Mouse (Mus musculus) liver, embryonic 12.5 days (tissue): ENCODE data around the gene Gpkow. TPM values are rescaled to one million over a fixed set of nuclear protein-coding genes. Genes with fewer than 3 reads are reported as not detected.

Experiments used
- ATAC-seq: fragments of 200-750 bp; cut with Nextera tagmentation; 2 replicates; pipeline ENCODE4 v1.8.0; 2017; ENCODE audit warnings: moderate number of reproducible peaks, mild to moderate bottlenecking, moderate library complexity
- H3K27ac ChIP-seq: fragments of 300-500 bp; sonication (generic); 2 replicates; pipeline ENCODE4 v1.5.1; 2016; ENCODE audit warnings: mild to moderate bottlenecking
- H3K27me3 ChIP-seq: fragments of 300-500 bp; sonication (generic); replicated peaks from 2 replicates; pipeline ENCODE4 v1.6.1; 2016; ENCODE audit warnings: mild to moderate bottlenecking, moderate library complexity
- H3K36me3 ChIP-seq: fragments of 300-500 bp; sonication (generic); 2 replicates; pipeline ENCODE4 v1.6.1; 2016; ENCODE audit warnings: mild to moderate bottlenecking, moderate library complexity
- H3K4me1 ChIP-seq: fragments of 300-500 bp; sonication (generic); 2 replicates; pipeline ENCODE4 v1.6.1; 2016
- H3K4me2 ChIP-seq: fragments of 300-500 bp; sonication (generic); 2 replicates; pipeline ENCODE4 v1.6.1; 2016; ENCODE audit warnings: mild to moderate bottlenecking, moderate library complexity
- H3K4me3 ChIP-seq: fragments of 300-500 bp; sonication (generic); 2 replicates; pipeline ENCODE4 v1.5.1; 2016; ENCODE audit warnings: mild to moderate bottlenecking, moderate library complexity
- H3K9ac ChIP-seq: fragments of 300-500 bp; sonication (generic); 2 replicates; pipeline ENCODE4 v1.6.1; 2016; ENCODE audit warnings: mild to moderate bottlenecking, moderate library complexity
- H3K9me3 ChIP-seq: fragments of 300-500 bp; sonication (generic); replicated peaks from 2 replicates; pipeline ENCODE4 v1.6.1; 2016; ENCODE audit warnings: mild to moderate bottlenecking, moderate library complexity
- WGBS: fragments of 180-500 bp; shearing (Covaris S2); methylation state at CpG from one replicate; pipeline ENCODE4 v1.1.7; 2016; ENCODE audit not compliant: insufficient replicate concordance; 5-methylcytosine and 5-hydroxymethylcytosine counted together
- polyA plus RNA-seq: library from polyadenylated mRNA; unstranded; fragments of >200 nt; fragmentation: Nextera tagmentation; extraction: Ambion mirVana; gene quantifications from 2 replicates; pipeline ENCODE4 v1.2.1, GENCODE M21; 2016

Gene Gpkow
- polyA plus RNA-seq, result 18.9 and 20.8 TPM in 2 replicates

GRCm38 (mm10) chrX:7696954-7697381, at the start of gene Gpkow:
Gene Gpkow (plus strand): TSS chrX:7697131.
- Histone ChIP-seq H3K9ac (peak within 1 kb of the TSS; percentile 74), H3K27me3 (no peaks in the 10 kb centered on the region), H3K4me2 (peak within 1 kb of the TSS; percentile 69), H3K36me3 (peaks cover 32% of the 10 kb centered on the region), H3K27ac (peak within 1 kb of the TSS; percentile 73), H3K4me1 (peaks cover 8% of the 10 kb centered on the region), H3K4me3 (peak within 1 kb of the TSS; percentile 73), H3K9me3 (no peaks in the 10 kb centered on the region)
- 5% methylated on average over 33 of the region's 33 CpGs for WGBS
- ATAC-seq, result peak; percentile 93

DNA sequence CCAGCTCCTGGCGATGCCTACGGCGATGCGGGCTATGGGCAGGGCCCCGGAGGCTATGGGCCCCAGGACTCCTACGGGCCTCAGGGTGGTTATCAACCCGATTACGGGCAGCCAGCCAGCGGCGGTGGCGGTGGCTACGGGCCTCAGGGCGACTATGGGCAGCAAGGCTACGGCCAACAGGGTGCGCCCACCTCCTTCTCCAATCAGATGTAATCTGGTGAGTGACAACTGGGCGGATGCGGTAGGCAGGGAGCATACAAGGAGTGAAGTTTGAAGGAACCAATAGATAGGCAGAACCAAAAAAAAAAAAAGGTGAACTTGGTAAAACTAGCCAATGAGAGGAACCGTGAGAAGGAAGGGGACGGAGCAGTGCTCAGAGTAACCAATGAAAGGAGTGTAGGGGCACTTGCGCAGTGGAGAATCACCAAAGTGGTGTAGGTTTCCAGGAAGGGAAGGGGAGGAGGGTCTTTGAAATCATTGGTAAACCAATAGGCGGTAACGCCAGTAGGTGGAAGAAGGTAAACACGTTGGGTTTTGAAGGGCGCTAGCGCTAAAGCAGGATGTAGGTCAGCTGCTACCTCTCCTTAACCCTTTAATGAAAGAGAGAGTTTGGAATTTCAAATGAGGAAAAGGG, 48.1 kb upstream of the Gpkow start:
- peaks cover 13% of the 10 kb centered on the region for H3K4me1 ChIP-seq
- 11% methylated on average over 25 of the region's 25 CpGs for WGBS
- peak overlapping the region; percentile 75 for H3K9ac ChIP-seq
- H3K9me3 ChIP-seq, result no peaks in the 10 kb centered on the region
- peak overlapping the region; percentile 71 for H3K4me2 ChIP-seq
- peak overlapping the region; percentile 89 for H3K27ac ChIP-seq
- ATAC-seq, result peak; percentile 95
- H3K27me3 ChIP-seq, result peaks cover 2% of the 10 kb centered on the region; the same call in 1 of the 2 replicates
- peak overlapping the region; percentile 59 for H3K4me3 ChIP-seq
- H3K36me3 ChIP-seq, result no peaks in the 10 kb centered on the region

DNA sequence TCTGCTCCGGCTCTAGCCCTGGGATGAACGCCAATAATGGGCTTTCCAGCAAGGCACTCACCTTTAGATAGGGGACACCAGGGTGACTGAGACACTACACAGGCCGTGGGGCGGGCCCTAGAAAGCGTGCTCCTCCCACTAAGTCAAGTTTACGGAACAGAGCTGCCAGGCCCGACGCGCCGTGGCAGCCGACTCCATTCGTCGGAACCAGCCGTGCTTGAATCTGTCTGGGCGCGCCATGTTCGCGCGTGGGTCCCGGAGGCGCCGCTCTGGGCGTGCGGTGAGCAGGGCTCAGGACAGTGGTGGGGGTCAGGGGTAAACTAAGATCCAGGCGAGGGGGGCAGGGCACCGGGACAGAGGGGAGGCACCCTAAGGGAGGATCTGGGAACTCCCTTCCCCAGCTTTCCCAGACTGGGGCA, 39.7 kb upstream of the Gpkow start, which contains the start of gene Prickle3:
Prickle3 (plus strand) TSS at position 40 of the 419 bp plus-strand sequence.
- Histone ChIP-seq H3K9me3 (no peaks in the 10 kb centered on the region), H3K4me1 (peaks cover 12% of the 10 kb centered on the region; the same call in 1 of the 2 replicates), H3K36me3 (no peaks in the 10 kb centered on the region), H3K4me3 (peak within 1 kb of the TSS; percentile 54), H3K4me2 (peak within 1 kb of the TSS; percentile 67), H3K9ac (peak within 1 kb of the TSS; percentile 64), H3K27me3 (no peaks in the 10 kb centered on the region), H3K27ac (no peak within 1 kb of the TSS)
- peak; percentile 68 for ATAC-seq
- 23% methylated on average over 26 of the region's 26 CpGs for WGBS

DNA sequence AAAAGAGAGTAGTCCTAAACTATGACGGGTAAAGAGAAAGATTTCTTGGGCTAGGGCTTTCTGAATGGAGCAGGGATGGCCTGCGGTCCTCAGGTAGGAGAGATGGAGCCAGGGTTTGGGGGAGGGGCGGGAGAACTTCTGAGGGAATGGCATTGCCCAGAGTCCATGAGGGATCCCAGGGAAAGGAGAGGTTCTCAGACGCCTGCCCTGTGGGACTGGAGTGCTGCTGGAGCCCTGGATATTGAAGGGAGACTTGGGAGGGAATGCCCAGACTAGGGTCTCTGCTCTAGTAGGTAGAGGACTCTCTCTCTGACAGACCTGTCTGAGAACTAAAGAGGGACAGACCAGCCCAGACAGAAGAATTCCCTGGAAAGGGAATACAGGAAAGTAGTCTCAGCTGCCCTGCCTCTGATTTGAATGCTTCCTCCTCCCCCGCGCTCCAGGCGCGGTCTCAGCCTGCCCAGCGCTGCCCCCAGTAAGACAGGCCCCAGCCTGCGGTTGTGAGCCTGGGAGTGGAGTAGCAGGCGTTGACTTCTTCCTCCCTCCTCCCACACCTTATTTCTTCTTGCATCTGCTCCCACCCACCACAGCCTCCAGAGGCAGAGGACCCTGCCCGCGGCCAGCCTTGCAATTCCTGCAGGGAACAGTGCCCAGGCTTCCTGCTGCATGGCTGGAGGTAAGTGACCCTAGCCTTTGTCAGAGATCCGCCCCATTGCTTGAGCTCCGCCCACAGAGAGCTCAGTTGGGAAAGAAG, 38.7 kb upstream of the Gpkow start:
- no peak overlapping the region for H3K27ac ChIP-seq
- no peak overlapping the region for H3K9ac ChIP-seq
- no peaks in the 10 kb centered on the region for H3K9me3 ChIP-seq
- ATAC-seq, result 0 out of 2 replicates have a peak, but pooled peaks have one; percentile 27
- peaks cover 12% of the 10 kb centered on the region; the same call in 1 of the 2 replicates for H3K4me1 ChIP-seq
- H3K4me2 ChIP-seq, result peak overlapping the region; percentile 67
- 19% methylated on average over 15 of the region's 15 CpGs for WGBS
- no peaks in the 10 kb centered on the region for H3K36me3 ChIP-seq
- no peaks in the 10 kb centered on the region for H3K27me3 ChIP-seq
- peak overlapping the region; percentile 54 for H3K4me3 ChIP-seq

GRCm38 (mm10) chrX:7658785-7659589, 37.9 kb upstream of the Gpkow start:
- Histone ChIP-seq H3K36me3 (0 out of 2 replicates have a peak, but pooled peaks cover 2% of the 10 kb centered on the region), H3K27ac (no peak overlapping the region), H3K4me3 (no peak overlapping the region; the same call in 1 of the 2 replicates), H3K27me3 (no peaks in the 10 kb centered on the region), H3K9ac (no peak overlapping the region), H3K4me1 (peaks cover 12% of the 10 kb centered on the region; the same call in 1 of the 2 replicates), H3K9me3 (no peaks in the 10 kb centered on the region), H3K4me2 (peak overlapping the region; percentile 67; the same call in 1 of the 2 replicates)
- WGBS, result 66% methylated on average over 11 of the region's 11 CpGs
- ATAC-seq, result no peak

DNA sequence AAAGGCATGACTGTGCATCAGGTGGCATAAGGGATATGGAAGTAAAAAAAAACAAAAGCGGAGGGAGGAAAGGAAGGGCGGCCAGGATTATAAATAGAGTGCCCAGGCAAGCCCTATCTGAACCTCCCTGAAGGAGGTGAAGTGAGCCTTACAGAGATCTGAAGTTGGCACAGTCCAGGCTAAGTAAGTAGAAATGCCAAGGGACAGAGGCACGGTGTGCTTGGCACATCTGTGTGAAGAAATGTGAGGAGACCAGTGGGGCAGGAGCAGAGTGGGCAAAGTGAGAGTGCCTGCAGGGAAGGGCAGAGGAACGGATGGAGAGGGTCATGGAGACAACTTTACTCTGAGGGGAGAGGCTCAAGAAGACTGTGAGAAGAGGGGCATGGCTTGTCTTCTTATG, 35.8 kb upstream of the Gpkow start:
- 0 out of 2 replicates have a peak, but pooled peaks cover 4% of the 10 kb centered on the region for H3K36me3 ChIP-seq
- no peaks in the 10 kb centered on the region for H3K9me3 ChIP-seq
- ATAC-seq, result no peak
- no peak overlapping the region for H3K9ac ChIP-seq
- peaks cover 12% of the 10 kb centered on the region; the same call in 1 of the 2 replicates for H3K4me1 ChIP-seq
- no peaks in the 10 kb centered on the region for H3K27me3 ChIP-seq
- WGBS, result 69% methylated on average over 4 of the region's 4 CpGs
- H3K4me3 ChIP-seq, result no peak overlapping the region
- H3K4me2 ChIP-seq, result no peak overlapping the region
- H3K27ac ChIP-seq, result no peak overlapping the region

DNA sequence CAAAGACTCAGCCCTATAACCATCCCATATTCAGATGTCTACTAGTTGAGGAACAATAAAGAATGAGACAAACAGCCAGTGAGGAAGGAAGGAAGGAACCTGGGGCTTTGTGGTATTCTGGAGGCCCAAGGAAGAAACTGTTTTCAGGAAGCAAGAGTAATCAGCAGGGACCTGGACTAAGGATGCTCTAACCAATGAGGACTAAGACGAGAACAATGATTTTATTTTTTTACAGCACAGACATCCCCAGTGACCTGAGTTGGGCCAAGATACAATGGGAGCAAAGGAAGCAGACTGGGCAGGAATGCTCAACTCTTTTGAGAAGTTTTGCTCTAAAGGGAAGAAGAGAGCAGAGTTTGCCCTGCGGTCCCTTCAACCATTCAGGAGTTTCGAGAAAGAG, 34.0 kb upstream of the Gpkow start:
- Histone ChIP-seq H3K9me3 (no peaks in the 10 kb centered on the region), H3K27me3 (no peaks in the 10 kb centered on the region), H3K9ac (no peak overlapping the region), H3K4me3 (no peak overlapping the region), H3K4me2 (no peak overlapping the region), H3K4me1 (peaks cover 6% of the 10 kb centered on the region; the same call in 1 of the 2 replicates), H3K27ac (no peak overlapping the region), H3K36me3 (peaks cover 9% of the 10 kb centered on the region)
- ATAC-seq, result no peak
- 51% methylated on average over 3 of the region's 3 CpGs for WGBS

GRCm38 (mm10) chrX:7664791-7665190, 32.1 kb upstream of the Gpkow start:
- Histone ChIP-seq H3K4me3 (no peak overlapping the region), H3K4me1 (peaks cover 2% of the 10 kb centered on the region), H3K4me2 (no peak overlapping the region), H3K36me3 (peaks cover 12% of the 10 kb centered on the region), H3K9me3 (no peaks in the 10 kb centered on the region), H3K27me3 (no peaks in the 10 kb centered on the region), H3K27ac (no peak overlapping the region), H3K9ac (no peak overlapping the region)
- no peak for ATAC-seq
- WGBS, result 86% methylated on average over 11 of the region's 11 CpGs

DNA sequence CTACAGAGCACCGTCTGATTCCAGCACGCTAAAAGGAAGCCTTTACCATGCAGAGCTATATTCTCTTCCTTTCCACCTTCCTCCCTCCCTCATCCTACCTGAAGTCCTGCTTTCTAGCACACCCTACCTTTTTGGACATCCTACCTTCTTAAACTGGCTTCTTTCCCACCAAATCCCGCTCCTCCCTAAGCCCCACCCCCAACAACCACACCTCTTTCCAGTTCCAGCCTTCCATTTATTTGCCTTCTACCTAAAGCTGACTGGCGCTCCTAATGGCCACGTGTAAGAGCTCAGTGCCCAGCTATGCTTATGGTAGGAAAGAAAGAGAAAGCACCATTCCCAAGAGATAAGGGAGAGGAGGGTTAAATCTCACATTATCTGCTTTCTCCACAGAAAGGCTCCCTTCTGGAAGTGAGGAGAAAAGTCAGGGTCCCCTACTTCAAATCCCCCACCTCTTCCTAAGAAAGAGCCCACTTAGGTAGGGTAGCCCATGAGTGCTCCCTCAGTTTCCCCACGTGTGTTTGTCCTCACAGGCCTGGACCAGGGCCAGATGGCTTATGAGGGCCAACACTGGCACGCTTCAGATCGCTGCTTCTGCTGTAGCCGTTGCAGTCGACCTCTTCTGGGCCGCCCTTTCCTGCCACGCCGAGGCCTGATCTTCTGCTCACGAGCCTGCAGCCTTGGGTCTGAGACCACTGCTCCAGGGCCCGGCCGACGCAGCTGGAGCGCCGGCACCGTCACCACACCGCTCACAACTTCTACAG, 31.0 kb upstream of the Gpkow start:
- Histone ChIP-seq H3K27me3 (no peaks in the 10 kb centered on the region), H3K4me3 (no peak overlapping the region), H3K27ac (no peak overlapping the region), H3K4me1 (peaks cover 13% of the 10 kb centered on the region), H3K9me3 (no peaks in the 10 kb centered on the region), H3K36me3 (peaks cover 12% of the 10 kb centered on the region), H3K9ac (no peak overlapping the region), H3K4me2 (no peak overlapping the region)
- 69% methylated on average over 21 of the region's 21 CpGs for WGBS
- ATAC-seq, result no peak

DNA sequence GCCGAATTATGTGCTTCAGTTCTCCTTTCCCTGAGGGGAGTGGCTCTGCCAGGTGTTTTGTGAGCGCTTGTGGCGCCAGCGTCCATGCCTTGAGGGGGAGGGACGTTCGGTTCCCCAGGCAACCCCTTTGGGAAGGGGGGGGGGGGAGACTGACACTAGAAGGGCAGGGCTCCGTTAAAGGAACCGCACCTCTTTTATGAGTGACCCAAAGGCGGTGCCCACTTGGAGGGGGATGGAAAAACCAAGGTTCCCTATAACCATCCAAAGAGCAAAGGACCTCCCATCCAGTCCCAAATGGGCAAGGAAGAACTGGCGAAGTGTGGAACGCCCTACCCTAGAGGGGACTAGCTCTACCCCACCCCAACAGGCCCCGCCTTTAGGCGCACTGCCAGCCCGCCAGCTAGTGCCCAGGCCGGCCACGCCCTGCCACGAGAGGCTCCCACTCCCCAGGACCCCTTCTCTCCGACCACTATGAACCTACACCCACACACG, 26.5 kb upstream of the Gpkow start:
- peak; percentile 71 for ATAC-seq
- Histone ChIP-seq H3K9ac (peak overlapping the region; percentile 53), H3K4me2 (peak overlapping the region; percentile 74), H3K27me3 (no peaks in the 10 kb centered on the region), H3K36me3 (peaks cover 7% of the 10 kb centered on the region), H3K9me3 (no peaks in the 10 kb centered on the region), H3K27ac (no peak overlapping the region), H3K4me3 (peak overlapping the region; percentile 55), H3K4me1 (peaks cover 28% of the 10 kb centered on the region)
- WGBS, result 18% methylated on average over 17 of the region's 19 CpGs
